Mouse (Mus musculus): Measurements from ENCODE around the gene Papola. TPM values are rescaled to one million over a fixed set of nuclear protein-coding genes. Genes with fewer than 3 reads are reported as not detected.
A peak's percentile ranks its signal among the peaks of the same experiment; 100 is the strongest.

Papola gene
- polyA plus RNA-seq, 1 experiment from 2014 or later: 299 TPM

GRCm38 (mm10) chr12:105769700-105770099, 14.8 kb upstream of the Papola start:
- 77% methylated on average over 10 of the region's 10 CpGs for WGBS
- Histone ChIP-seq H3K9me3 (replicated peaks) (no peaks in the 10 kb centered on the region), H3K4me3 (no peak overlapping the region), H3K36me3 (no peaks in the 10 kb centered on the region), H3K4me1 (0 out of 2 replicates have a peak, but pooled peaks cover 2% of the 10 kb centered on the region), H3K27me3 (ENCODE audit: low read depth, poor library complexity, severe bottlenecking) (no peaks in the 10 kb centered on the region), H3K27ac (replicated peaks) (no peak overlapping the region)
- no peak for DNase-seq (ENCODE audit: low spot score)

DNA sequence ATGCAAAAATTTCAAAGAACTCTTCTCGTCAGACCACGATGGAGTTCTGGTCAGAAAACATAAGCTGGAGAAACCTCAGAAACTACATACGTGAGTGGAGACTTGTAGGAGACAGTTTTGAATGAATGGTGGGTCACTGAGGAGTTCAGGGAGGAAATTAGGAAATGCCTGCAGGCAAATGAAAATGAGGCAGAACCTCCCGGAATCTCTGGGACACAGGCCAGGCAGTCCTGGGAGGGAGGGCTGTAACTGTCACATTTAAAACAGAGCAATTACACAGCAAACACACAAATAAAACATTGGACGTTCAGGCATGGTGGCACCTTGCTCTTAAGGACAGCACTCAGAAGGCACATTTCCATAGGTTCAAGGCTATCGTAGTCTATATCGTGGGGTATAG, 9.6 kb upstream of the Papola start:
- WGBS: 89% methylated on average over 7 of the region's 7 CpGs
- Histone ChIP-seq H3K4me1 (no peaks in the 10 kb centered on the region), H3K36me3 (no peaks in the 10 kb centered on the region)

DNA sequence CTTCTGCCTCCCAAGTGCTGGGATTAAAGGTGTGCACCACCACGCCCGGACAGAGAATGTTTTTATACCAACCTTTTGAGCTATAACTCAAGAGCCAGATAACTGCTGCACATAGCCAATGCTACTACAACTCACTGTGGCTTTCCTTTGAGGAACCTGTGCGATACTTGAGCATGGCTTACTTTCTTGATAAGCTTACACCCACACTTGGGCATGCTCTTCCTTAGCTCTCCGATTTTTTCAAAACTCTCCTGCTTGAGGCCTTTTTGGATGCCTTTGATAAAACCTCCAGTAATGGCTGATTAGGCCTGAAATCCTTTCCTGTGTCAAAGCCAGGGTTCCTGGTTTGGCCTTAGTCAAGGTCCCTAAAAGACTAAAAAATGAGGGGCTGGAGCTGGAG, 6.8 kb upstream of the Papola start:
- WGBS: 86% methylated on average over 4 of the region's 4 CpGs
- Histone ChIP-seq H3K4me3 (no peak overlapping the region), H3K36me3 (no peaks in the 10 kb centered on the region), H3K9me3 (replicated peaks) (no peaks in the 10 kb centered on the region), H3K27me3 (ENCODE audit: low read depth, poor library complexity, severe bottlenecking) (no peaks in the 10 kb centered on the region), H3K27ac (replicated peaks) (no peak overlapping the region), H3K4me1 (no peaks in the 10 kb centered on the region)
- DNase-seq (ENCODE audit: low spot score): no peak

More for the DNA sequence above, 9.6 kb upstream of the Papola start:
- no peak overlapping the region for H3K4me3 ChIP-seq
- no peaks in the 10 kb centered on the region for H3K27me3 ChIP-seq (ENCODE audit: low read depth, poor library complexity, severe bottlenecking)
- DNase-seq (ENCODE audit: low spot score): no peak
- H3K9me3 ChIP-seq (replicated peaks): no peaks in the 10 kb centered on the region
- H3K27ac ChIP-seq (replicated peaks): no peak overlapping the region

DNA sequence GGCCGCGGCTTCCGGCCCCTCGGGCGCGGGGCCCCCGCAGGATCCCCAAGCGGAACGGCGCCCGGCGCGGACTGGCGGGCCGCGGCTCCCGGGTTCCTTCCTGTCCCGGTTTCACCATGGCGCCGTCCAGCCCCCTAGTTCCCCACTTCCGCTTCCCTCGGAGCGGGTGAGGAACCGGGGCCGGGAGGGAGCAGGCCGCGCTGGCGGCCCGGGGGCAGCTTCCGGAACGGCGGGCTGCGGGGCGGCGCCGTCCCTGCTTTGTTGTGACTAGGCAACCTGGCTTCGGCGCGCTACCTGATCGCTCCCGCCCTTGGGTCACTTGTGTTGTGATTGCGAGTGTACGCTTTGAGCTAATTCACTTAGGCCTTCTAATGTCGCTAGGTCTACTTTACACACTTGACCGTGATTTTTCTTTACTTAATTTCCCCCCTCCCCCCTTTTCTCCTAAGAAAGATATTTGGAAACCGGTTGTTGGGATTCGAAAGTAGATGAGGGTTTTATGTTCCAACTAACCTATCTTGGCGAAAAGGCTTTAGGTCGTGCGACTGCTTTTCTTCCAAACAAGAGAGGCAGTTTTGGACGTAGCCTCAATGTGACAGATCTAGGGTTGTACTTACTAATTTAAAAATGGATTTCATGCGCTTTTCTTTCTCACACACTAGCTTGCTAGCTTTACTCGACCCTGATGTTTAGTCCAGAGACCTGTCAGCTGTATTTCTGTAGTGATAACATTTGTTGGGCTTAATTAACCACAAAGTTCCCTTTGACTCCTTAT, 693 bp downstream of the Papola start:
- peak overlapping the region; percentile 85 for H3K4me3 ChIP-seq
- H3K27me3 ChIP-seq (ENCODE audit: low read depth, poor library complexity, severe bottlenecking): no peaks in the 10 kb centered on the region
- peak; percentile 76 for DNase-seq (ENCODE audit: low spot score)
- WGBS: under 1% methylated on average over 53 of the region's 53 CpGs
- H3K36me3 ChIP-seq: peaks cover 42% of the 10 kb centered on the region
- H3K27ac ChIP-seq (replicated peaks): peak overlapping the region; percentile 95
- H3K4me1 ChIP-seq: peaks cover 21% of the 10 kb centered on the region
- H3K9me3 ChIP-seq (replicated peaks): peaks cover 3% of the 10 kb centered on the region; the same call in 1 of the 2 replicates

DNA sequence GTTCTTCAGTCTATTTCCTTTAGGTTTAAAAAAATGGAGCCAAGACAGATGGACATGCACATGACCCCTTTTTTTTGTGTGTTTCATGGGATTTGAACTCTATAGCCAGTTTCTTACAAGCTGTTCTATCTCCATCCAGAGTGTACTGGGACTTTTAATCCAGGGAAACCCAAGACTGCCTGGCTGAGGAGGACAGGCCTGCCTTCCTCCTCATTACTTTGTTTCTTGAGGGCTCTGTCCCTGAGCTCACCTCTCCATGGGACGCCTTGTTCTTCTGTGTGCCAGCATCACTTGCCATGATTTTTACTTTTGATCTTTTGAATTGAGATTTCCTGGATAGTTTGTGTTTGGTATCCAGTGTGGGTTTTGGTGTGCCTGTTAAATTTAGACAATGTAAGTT, 1.6 kb downstream of the Papola start:
- no peak for DNase-seq (ENCODE audit: low spot score)
- H3K27ac ChIP-seq (replicated peaks): no peak overlapping the region
- H3K4me3 ChIP-seq: peak overlapping the region; percentile 85
- H3K4me1 ChIP-seq: peaks cover 21% of the 10 kb centered on the region
- H3K36me3 ChIP-seq: peaks cover 50% of the 10 kb centered on the region
- H3K27me3 ChIP-seq (ENCODE audit: low read depth, poor library complexity, severe bottlenecking): no peaks in the 10 kb centered on the region
- 79% methylated on average over 1 of the region's 1 CpGs for WGBS
- peaks cover 3% of the 10 kb centered on the region; the same call in 1 of the 2 replicates for H3K9me3 ChIP-seq (replicated peaks)

DNA sequence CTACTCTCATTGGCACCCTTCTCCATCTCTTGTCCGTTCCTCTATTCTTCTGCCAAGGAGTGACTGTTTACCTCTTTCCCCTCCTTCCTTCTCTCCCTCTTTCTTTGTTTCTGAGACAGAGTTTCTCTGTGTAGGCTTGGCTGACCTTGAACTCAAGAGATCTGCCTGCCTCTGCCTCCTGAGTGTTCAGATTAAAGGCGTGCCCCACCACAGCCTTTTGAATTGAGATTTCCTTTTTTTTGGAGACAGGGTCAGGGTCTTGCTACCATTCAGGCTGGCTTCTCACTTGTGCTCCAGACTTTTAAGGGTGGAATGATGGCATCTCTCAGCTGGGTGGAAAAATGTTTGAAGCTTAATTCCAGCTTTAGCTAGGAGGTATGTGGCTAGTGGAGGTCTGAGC, 3.1 kb downstream of the Papola start:
- 95% methylated on average over 2 of the region's 2 CpGs for WGBS
- H3K36me3 ChIP-seq: peaks cover 64% of the 10 kb centered on the region

GRCm38 (mm10) chr12:105789885-105790284, 5.4 kb downstream of the Papola start:
- peaks cover 3% of the 10 kb centered on the region; the same call in 1 of the 2 replicates for H3K9me3 ChIP-seq (replicated peaks)
- peaks cover 80% of the 10 kb centered on the region for H3K36me3 ChIP-seq
- H3K4me1 ChIP-seq: peaks cover 14% of the 10 kb centered on the region
- 96% methylated on average over 6 of the region's 6 CpGs for WGBS
- no peak for DNase-seq (ENCODE audit: low spot score)
- no peaks in the 10 kb centered on the region for H3K27me3 ChIP-seq (ENCODE audit: low read depth, poor library complexity, severe bottlenecking)
- H3K27ac ChIP-seq (replicated peaks): no peak overlapping the region
- no peak overlapping the region for H3K4me3 ChIP-seq

More for the DNA sequence above, 3.1 kb downstream of the Papola start:
- Histone ChIP-seq H3K9me3 (replicated peaks) (peaks cover 3% of the 10 kb centered on the region; the same call in 1 of the 2 replicates), H3K27ac (replicated peaks) (no peak overlapping the region), H3K4me3 (no peak overlapping the region), H3K27me3 (ENCODE audit: low read depth, poor library complexity, severe bottlenecking) (no peaks in the 10 kb centered on the region), H3K4me1 (peaks cover 21% of the 10 kb centered on the region)
- DNase-seq (ENCODE audit: low spot score): no peak

- H3K27ac ChIP-seq (replicated peaks): no peak overlapping the region
- no peaks in the 10 kb centered on the region for H3K27me3 ChIP-seq (ENCODE audit: low read depth, poor library complexity, severe bottlenecking)
- H3K9me3 ChIP-seq (replicated peaks): no peaks in the 10 kb centered on the region
- H3K36me3 ChIP-seq: peaks cover 73% of the 10 kb centered on the region
- WGBS: 94% methylated on average over 2 of the region's 2 CpGs
- H3K4me3 ChIP-seq: no peak overlapping the region
- no peaks in the 10 kb centered on the region for H3K4me1 ChIP-seq
- no peak for DNase-seq (ENCODE audit: low spot score)
Measured at GRCm38 (mm10) chr12:105794896-105795295, 10.4 kb downstream of the Papola start.

- no peaks in the 10 kb centered on the region for H3K27me3 ChIP-seq (ENCODE audit: low read depth, poor library complexity, severe bottlenecking)
- no peaks in the 10 kb centered on the region for H3K9me3 ChIP-seq (replicated peaks)
- no peak overlapping the region for H3K27ac ChIP-seq (replicated peaks)
- peaks cover 75% of the 10 kb centered on the region for H3K36me3 ChIP-seq
- no peak for DNase-seq (ENCODE audit: low spot score)
- H3K4me3 ChIP-seq: no peak overlapping the region
- no peaks in the 10 kb centered on the region for H3K4me1 ChIP-seq
Measured at GRCm38 (mm10) chr12:105798001-105798400, 13.5 kb downstream of the Papola start.

GRCm38 (mm10) chr12:105805790-105806189, 21.3 kb downstream of the Papola start:
- Histone ChIP-seq H3K27ac (replicated peaks) (no peak overlapping the region), H3K9me3 (replicated peaks) (no peaks in the 10 kb centered on the region), H3K27me3 (ENCODE audit: low read depth, poor library complexity, severe bottlenecking) (no peaks in the 10 kb centered on the region), H3K4me3 (no peak overlapping the region), H3K4me1 (no peaks in the 10 kb centered on the region), H3K36me3 (peaks cover 99% of the 10 kb centered on the region)
- no peak for DNase-seq (ENCODE audit: low spot score)
- WGBS: 95% methylated on average over 3 of the region's 3 CpGs

- Histone ChIP-seq H3K27me3 (ENCODE audit: low read depth, poor library complexity, severe bottlenecking) (no peaks in the 10 kb centered on the region), H3K36me3 (peaks cover 99% of the 10 kb centered on the region), H3K4me3 (no peak overlapping the region), H3K9me3 (replicated peaks) (no peaks in the 10 kb centered on the region), H3K4me1 (no peaks in the 10 kb centered on the region), H3K27ac (replicated peaks) (no peak overlapping the region)
- DNase-seq (ENCODE audit: low spot score): no peak
- 96% methylated on average over 3 of the region's 3 CpGs for WGBS
Measured at GRCm38 (mm10) chr12:105806205-105806604, 21.7 kb downstream of the Papola start.

DNA sequence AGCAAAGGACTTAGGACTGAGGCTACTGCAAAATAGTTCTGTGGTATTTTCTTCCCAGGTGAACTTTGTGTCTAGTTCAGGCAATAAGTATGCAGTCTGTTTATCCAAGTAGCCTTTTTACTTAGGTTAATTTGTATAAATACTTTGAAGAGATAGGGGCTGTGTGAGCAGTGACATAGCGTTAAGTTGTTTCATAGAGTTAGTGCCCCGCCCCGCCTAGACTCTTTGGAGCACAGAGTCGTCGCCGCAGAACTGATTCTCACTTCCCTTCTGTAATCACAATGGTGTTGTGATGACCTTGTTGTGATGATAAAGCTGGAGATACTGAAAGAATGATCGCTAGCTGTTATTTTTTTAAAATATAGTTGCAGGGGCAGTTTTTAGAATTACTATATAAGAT, 22.9 kb downstream of the Papola start:
- no peak for DNase-seq (ENCODE audit: low spot score)
- 97% methylated on average over 7 of the region's 7 CpGs for WGBS
- no peaks in the 10 kb centered on the region for H3K27me3 ChIP-seq (ENCODE audit: low read depth, poor library complexity, severe bottlenecking)
- H3K4me3 ChIP-seq: no peak overlapping the region
- no peaks in the 10 kb centered on the region for H3K9me3 ChIP-seq (replicated peaks)
- peaks cover 99% of the 10 kb centered on the region for H3K36me3 ChIP-seq
- no peak overlapping the region for H3K27ac ChIP-seq (replicated peaks)
- no peaks in the 10 kb centered on the region for H3K4me1 ChIP-seq

DNA sequence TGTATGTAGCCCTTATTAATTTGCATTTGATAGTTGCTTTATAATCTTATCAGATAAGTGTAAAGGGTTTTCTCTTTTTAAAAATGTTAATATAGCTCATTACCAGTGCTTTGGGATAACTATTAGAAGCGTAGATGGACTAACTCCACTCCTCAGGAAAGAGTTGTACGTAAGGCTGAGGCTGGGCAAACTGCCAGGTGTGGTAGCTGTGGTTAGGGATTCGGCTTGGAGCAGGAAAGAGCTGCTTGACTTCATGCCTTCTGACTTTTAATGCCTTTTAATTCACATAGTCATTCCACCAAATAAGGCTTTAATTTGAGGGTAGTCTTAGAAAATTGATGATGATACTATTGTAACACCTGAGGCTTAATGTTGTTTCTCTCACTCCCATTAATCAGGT, 24.5 kb downstream of the Papola start:
- Histone ChIP-seq H3K36me3 (peaks cover 98% of the 10 kb centered on the region), H3K4me3 (no peak overlapping the region), H3K4me1 (no peaks in the 10 kb centered on the region), H3K27me3 (ENCODE audit: low read depth, poor library complexity, severe bottlenecking) (no peaks in the 10 kb centered on the region), H3K27ac (replicated peaks) (no peak overlapping the region), H3K9me3 (replicated peaks) (no peaks in the 10 kb centered on the region)
- no peak for DNase-seq (ENCODE audit: low spot score)
- 96% methylated on average over 3 of the region's 3 CpGs for WGBS

Data from midbrain, embryonic 10.5 days (tissue).